Mouse (Mus musculus) induced T-regulatory cell, adult 2 months (primary cell): ENCODE measurements around the gene Pnliprp2.

Source experiments
- DNase-seq: peaks from one replicate; pipeline ENCODE4 v3.0.0-alpha.2; 2012; ENCODE audit warnings: low read depth

The Pnliprp2 gene

GRCm38 (mm10) chr19:58795114-58795669, 35.7 kb downstream of the Pnliprp2 start:
- no peak for DNase-seq

GRCm38 (mm10) chr19:58805191-58805779, 45.8 kb downstream of the Pnliprp2 start:
- DNase-seq, result no peak

- DNase-seq, result peak; percentile 53
Observed at GRCm38 (mm10) chr19:58806364-58806763, 46.8 kb downstream of the Pnliprp2 start.

GRCm38 (mm10) chr19:58808864-58809263, 49.3 kb downstream of the Pnliprp2 start:
- DNase-seq, result no peak

- DNase-seq, result no peak
Observed at GRCm38 (mm10) chr19:58810536-58810935, 51.0 kb downstream of the Pnliprp2 start.

GRCm38 (mm10) chr19:58815179-58815922, 55.8 kb downstream of the Pnliprp2 start:
- DNase-seq, result no peak

GRCm38 (mm10) chr19:58816453-58817041, 57.0 kb downstream of the Pnliprp2 start:
- DNase-seq, result no peak

- DNase-seq, result no peak
Observed at GRCm38 (mm10) chr19:58817398-58817797, 57.9 kb downstream of the Pnliprp2 start.

GRCm38 (mm10) chr19:58818571-58819415, 59.3 kb downstream of the Pnliprp2 start:
- peak; percentile 3 for DNase-seq

GRCm38 (mm10) chr19:58822454-58823200, 63.1 kb downstream of the Pnliprp2 start:
- no peak for DNase-seq

- DNase-seq, result no peak
Observed at GRCm38 (mm10) chr19:58823301-58823700, 63.8 kb downstream of the Pnliprp2 start.

- DNase-seq, result no peak
Observed at GRCm38 (mm10) chr19:58824316-58824715, 64.8 kb downstream of the Pnliprp2 start.
